Mouse (Mus musculus) cerebellum, adult 2 months (tissue): Measurements from ENCODE around the gene Mthfsl.
"Not testable (repeated sequence)": the region's sequence is repeated elsewhere in the genome, so short reads cannot be mapped to it uniquely, and the experiment has no call there.

ENCODE experiments used
- CTCF ChIP-seq: fragments of 200-500 bp; IDR thresholded peaks from 2 replicates; pipeline ENCODE4 v1.5.1; 2011; ENCODE audit warnings: low read depth, mild to moderate bottlenecking, control low read depth, low read length, moderate library complexity, borderline replicate concordance; ENCODE audit not compliant: insufficient read depth
- POLR2A ChIP-seq: fragments of 200-500 bp; IDR thresholded peaks from 2 replicates; pipeline ENCODE4 v1.6.1; 2011; ENCODE audit warnings: low read length, control low read depth, borderline replicate concordance; ENCODE audit not compliant: insufficient read depth

DNA sequence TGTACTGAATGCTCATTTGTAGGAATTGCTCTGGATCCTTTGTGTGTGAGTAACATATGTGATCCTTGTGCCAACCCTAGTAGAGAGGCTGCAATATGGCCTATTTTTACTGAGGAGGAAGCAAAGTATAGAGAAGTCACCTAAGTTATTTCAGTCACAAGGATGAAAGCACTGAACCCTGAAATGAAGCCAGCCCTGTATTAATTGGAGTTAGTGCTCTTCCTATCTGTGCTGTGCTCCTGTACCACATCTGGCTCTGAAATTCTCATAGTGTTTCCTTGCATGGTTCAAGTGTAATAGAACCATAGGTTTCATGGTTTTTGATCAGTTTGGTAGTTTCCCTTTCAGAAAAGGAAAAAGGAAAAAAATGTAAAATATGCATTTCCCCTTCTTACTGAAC is 8.2 kb upstream of the Mthfsl start:
- not testable (repeated sequence) for TF ChIP-seq POLR2A, CTCF
